ENCODE assay signal across 14 mouse cellular contexts in genomic region chr4:69471200-69471599, GRCm38 (mm10).
DNase-seq lines count a peak whose midpoint lies in the region; ATAC-seq and TF ChIP-seq lines count a peak whose summit lies in the region.
"Had no signal": no experiment of that assay in that cellular context is flagged by ENCODE, and none has a peak within 500 bp of the region (broad histone marks: within the 10 kb centered on the region; RNA-seq: fewer than 3 reads in every experiment).

No protein-coding gene starts in this region.

- DNase-seq in hindbrain, postnatal 0 days (ENCODE audit: low spot score), result no peak
- peak; percentile 0 for DNase-seq in retina, postnatal 1 day
- DNase-seq in retina, embryonic 14.5 days (ENCODE audit: low spot score), result no peak
- peak; percentile 13 to 23 for DNase-seq in left cerebral cortex, postnatal 14 days (ENCODE audit: low spot score in 2 of 2)
- DNase-seq in right cerebral cortex, postnatal 25 days, result peak; percentile 28
- DNase-seq in heart, postnatal 25 days (ENCODE audit: low spot score), result no peak
- no peak for DNase-seq in gastrocnemius, postnatal 36 days
- DNase-seq: layer of hippocampus, postnatal 36 days; liver, embryonic 13.5 days had no signal

- no peaks in the 10 kb centered on the region for H3K36me3 ChIP-seq in hindbrain, embryonic 12.5 days
- no peaks in the 10 kb centered on the region for H3K36me3 ChIP-seq in hindbrain, postnatal 0 days (ENCODE audit: insufficient read depth, low read length)
- H3K36me3 ChIP-seq: heart, embryonic 13.5 days; liver, embryonic 13.5 days; stomach, embryonic 15.5 days had no signal

- H3K4me2 ChIP-seq in hindbrain, embryonic 12.5 days (replicated peaks), result no peak overlapping the region
- no peak overlapping the region for H3K4me2 ChIP-seq in hindbrain, postnatal 0 days (ENCODE audit: low read depth, low read length)
- H3K4me2 ChIP-seq: heart, embryonic 13.5 days; liver, embryonic 13.5 days; stomach, embryonic 15.5 days had no signal

- no peak for TF ChIP-seq CTCF in hindbrain, postnatal 0 days (IDR thresholded peaks at IDR 0.05; ENCODE audit: low read depth)

- 0 out of 2 replicates have a peak, but pooled peaks cover 2% of the 10 kb centered on the region for H3K4me1 ChIP-seq in hindbrain, embryonic 12.5 days
- H3K4me1 ChIP-seq in hindbrain, postnatal 0 days (ENCODE audit: insufficient read depth, low read length), result no peaks in the 10 kb centered on the region
- H3K4me1 ChIP-seq: heart, embryonic 13.5 days; liver, embryonic 13.5 days; stomach, embryonic 15.5 days had no signal

- intact Hi-C loops in left cerebral cortex, postnatal 14 days (cut with DNase I), result no loop called here
- intact Hi-C loops in heart, postnatal 25 days (cut with DNase I), result no loop called here
- intact Hi-C loops in gastrocnemius, postnatal 36 days (cut with DNase I), result no loop called here

- no peaks in the 10 kb centered on the region for H3K27me3 ChIP-seq in hindbrain, embryonic 12.5 days
- H3K27me3 ChIP-seq in hindbrain, postnatal 0 days (ENCODE audit: insufficient read depth, low read length), result no peaks in the 10 kb centered on the region
- H3K27me3 ChIP-seq: heart, embryonic 13.5 days; liver, embryonic 13.5 days; stomach, embryonic 15.5 days had no signal

- ATAC-seq in hindbrain, embryonic 12.5 days (ENCODE audit: low FRiP score), result peak; percentile 46; the same call in 1 of the 2 replicates
- ATAC-seq in hindbrain, postnatal 0 days, result no peak
- ATAC-seq: inflammation-experienced regulatory T-cells, adult 6 months had no signal

- 88% methylated on average over 1 of the region's 1 CpGs for WGBS in hindbrain, embryonic 12.5 days
- WGBS in hindbrain, postnatal 0 days, result 90% methylated on average over 1 of the region's 1 CpGs

- no peak overlapping the region for H3K4me3 ChIP-seq in hindbrain, embryonic 12.5 days
- H3K4me3 ChIP-seq in hindbrain, postnatal 0 days (ENCODE audit: low read length), result no peak overlapping the region
- H3K4me3 ChIP-seq: erythroblast, embryonic 14.5 days; heart, embryonic 13.5 days; liver, embryonic 13.5 days; stomach, embryonic 15.5 days had no signal

- no peak overlapping the region for H3K9ac ChIP-seq in hindbrain, embryonic 12.5 days
- no peak overlapping the region for H3K9ac ChIP-seq in hindbrain, postnatal 0 days (replicated peaks; ENCODE audit: low read length)
- H3K9ac ChIP-seq: heart, embryonic 13.5 days; liver, embryonic 13.5 days; stomach, embryonic 15.5 days had no signal

- no peaks in the 10 kb centered on the region for H3K9me3 ChIP-seq in hindbrain, embryonic 12.5 days (replicated peaks)
- H3K9me3 ChIP-seq in hindbrain, postnatal 0 days (ENCODE audit: low read length), result no peaks in the 10 kb centered on the region
- H3K9me3 ChIP-seq: heart, embryonic 13.5 days; liver, embryonic 13.5 days; stomach, embryonic 15.5 days had no signal

- H3K27ac ChIP-seq in hindbrain, embryonic 12.5 days, result no peak overlapping the region
- H3K27ac ChIP-seq in hindbrain, postnatal 0 days, result no peak overlapping the region
- H3K27ac ChIP-seq: heart, embryonic 13.5 days; liver, embryonic 13.5 days; stomach, embryonic 15.5 days had no signal

Comparison
In these comparisons a context has a peak if more than half of its experiments do, and no peak if none do; other contexts are left out.
1. DNase-seq: peak in retina, postnatal 1 day (single experiment), left cerebral cortex, postnatal 14 days (2 of 2) and right cerebral cortex, postnatal 25 days (single experiment); none in hindbrain, postnatal 0 days (single experiment), retina, embryonic 14.5 days (single experiment), heart, postnatal 25 days (single experiment) and gastrocnemius, postnatal 36 days (0 of 2).